Mouse (Mus musculus) NIH3T3 (cell line): ENCODE data around the gene Ccdc187.

Source experiments
- DNase-seq: peaks from one replicate; pipeline ENCODE4 v3.0.0-alpha.2; 2012; ENCODE audit warnings: low read depth

The Ccdc187 gene

DNA sequence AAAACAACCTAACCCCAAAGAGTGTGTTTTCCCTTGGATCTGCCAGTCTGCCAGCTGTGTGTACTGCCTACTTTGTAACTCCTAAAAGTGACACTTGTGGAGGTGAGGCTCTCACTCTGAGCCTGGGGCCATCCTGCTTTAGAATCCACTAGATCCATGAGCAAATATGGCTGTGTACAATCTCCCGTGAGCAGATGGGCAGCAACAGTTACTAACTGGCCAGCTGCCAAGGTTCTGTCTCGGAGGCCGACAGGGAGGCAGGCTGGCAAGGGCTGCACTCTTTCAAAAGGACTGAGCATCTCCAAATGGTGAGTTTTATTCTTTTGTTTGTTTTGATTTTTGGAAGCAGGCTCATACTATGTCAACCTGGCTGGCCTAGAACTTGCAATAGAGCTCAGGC lies 79.8 kb downstream of the Ccdc187 start:
- DNase-seq: no peak

DNA sequence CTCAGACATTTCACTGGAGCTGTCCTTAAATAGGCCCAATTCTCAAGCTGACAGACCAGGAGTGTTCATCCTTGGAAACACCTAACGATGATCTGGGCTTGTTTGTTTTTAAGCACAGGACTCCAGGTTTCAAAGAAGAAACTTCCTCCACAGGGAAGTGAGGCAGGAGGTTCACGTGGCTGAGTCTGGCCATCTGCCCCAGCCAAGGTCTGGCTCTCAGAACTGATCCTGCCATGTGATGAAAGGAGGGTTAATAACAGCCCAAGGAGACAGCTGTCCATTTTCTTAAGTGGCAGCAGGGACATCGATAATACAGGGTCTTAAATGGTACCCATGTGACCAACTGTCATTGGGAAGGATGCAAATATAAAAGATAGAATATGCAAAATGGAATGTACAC lies 84.8 kb downstream of the Ccdc187 start:
- no peak for DNase-seq

DNA sequence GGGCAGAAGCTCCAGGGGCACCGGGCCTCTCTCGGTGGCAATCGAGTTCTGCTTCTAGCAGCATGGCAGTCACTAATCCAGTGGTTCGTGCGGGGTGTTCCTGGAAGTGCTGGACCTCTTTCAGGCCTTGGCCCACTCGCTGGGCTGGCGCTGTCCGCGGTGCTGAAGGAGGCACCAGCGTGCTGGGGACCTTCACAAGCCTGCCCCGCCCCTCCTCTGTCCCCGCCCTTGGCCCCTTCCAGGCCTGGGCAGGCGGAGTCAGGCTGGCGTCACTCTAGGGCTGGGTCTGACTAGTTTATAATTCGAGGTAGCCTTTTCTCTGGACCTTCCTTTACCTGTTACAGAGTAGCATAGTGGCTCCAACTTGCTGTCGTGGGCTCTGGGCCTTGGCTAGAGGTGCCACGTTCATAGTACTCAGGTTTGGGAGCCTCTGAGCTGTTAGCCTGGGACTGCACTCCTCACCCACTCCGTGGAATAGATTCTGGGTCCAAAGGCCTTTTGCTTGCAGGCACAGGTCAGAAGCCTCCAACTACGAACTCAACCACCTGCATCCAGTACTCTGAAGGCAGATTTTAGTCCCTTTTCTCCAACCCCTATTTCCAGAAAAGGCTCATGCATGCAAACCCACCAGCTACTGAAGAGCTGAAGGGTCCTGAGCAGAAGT lies 86.1 kb downstream of the Ccdc187 start, which contains the start of gene Lhx3:
Gene Lhx3 (minus strand): TSS at position 164 of the 664 bp plus-strand sequence.
- peak; percentile 82 for DNase-seq

DNA sequence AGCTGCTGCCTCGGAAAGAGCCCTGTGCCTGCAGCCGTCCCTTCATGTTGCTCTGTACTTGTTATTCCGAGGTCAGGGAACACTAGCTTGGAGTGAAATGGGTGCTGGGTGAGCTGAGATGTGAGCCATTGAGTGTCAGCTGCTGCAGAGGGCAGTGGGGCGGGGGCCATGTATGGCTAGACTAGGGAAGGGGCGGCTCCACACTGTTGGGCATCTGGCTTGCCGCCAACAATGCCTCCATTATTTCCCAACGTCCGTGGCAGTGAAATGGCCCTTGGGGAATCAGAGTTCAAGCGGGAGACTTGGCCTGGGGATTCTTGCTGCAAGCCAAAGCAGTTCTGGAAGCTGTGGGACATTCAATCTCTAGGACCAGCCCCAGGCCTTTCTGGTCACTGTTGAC lies 86.8 kb downstream of the Ccdc187 start:
- no peak for DNase-seq

DNA sequence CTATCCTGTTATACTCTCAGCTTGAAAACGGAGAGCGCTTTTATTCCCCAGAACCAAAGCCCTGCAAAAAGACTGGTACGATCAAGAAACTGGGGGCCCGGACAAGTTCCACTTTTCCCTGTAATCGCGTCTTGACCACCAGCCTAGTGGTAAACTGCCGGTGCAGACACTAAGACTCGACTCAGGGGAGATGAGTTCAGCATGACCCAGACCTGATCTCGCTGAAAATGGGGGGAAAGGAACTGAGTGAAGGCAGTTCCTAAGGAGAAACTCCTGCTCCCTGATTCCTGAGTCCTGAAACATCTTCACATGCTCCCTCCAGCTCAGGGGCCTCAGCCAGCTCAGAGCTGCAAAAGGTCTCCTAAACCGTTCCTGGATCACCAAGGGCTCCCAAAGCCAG lies 88.6 kb downstream of the Ccdc187 start:
- no peak for DNase-seq

DNA sequence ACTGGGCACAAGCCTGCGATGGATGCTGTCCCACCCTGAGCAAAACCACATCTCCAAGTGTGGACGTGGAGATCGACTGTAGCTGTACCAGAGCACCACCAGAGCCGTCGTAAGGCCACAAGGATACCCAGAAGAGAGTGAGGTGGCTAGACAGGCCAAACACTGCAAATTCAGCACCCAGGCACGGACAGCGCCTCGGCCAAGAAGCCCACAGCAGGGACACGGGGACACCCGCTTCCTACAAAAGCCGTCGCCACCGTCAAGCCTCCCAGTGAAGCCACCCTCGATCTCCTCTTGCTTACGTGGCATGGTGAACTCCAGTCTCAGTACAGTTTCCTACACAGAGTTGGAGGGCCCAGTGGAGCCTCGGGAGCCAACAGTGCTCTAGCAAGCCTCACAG lies 89.2 kb downstream of the Ccdc187 start:
- peak; percentile 39 for DNase-seq

DNA sequence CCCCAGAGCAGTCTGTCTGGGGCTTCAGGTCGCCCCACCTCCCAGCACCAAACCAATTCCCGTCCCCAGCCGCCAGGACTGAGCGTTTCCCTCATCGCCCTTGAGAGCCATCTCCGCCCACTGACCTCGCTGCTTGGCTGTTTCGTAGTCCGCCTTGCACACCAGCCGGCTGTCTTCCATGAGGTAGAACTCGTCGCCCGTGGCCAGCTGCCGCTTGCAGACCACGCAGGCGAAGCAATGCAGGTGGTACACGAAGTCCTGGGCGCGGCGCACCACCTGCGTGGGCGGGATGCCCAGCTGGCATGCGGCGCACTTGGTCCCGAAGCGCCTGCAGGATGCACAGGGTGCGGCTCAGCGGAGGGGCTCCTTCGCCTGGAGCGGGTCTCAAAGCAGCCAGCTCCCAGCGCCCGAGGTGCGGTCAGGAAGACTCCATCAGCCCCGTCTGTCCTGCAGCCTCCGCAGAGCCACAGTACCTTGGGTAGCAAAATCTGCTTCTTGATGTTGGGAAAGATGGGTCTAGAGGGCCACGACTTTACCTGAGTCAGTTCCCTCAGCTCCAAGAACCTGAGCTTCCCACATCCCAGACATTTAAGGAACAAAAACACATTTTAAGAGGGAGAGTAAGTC lies 91.4 kb downstream of the Ccdc187 start:
- no peak for DNase-seq

DNA sequence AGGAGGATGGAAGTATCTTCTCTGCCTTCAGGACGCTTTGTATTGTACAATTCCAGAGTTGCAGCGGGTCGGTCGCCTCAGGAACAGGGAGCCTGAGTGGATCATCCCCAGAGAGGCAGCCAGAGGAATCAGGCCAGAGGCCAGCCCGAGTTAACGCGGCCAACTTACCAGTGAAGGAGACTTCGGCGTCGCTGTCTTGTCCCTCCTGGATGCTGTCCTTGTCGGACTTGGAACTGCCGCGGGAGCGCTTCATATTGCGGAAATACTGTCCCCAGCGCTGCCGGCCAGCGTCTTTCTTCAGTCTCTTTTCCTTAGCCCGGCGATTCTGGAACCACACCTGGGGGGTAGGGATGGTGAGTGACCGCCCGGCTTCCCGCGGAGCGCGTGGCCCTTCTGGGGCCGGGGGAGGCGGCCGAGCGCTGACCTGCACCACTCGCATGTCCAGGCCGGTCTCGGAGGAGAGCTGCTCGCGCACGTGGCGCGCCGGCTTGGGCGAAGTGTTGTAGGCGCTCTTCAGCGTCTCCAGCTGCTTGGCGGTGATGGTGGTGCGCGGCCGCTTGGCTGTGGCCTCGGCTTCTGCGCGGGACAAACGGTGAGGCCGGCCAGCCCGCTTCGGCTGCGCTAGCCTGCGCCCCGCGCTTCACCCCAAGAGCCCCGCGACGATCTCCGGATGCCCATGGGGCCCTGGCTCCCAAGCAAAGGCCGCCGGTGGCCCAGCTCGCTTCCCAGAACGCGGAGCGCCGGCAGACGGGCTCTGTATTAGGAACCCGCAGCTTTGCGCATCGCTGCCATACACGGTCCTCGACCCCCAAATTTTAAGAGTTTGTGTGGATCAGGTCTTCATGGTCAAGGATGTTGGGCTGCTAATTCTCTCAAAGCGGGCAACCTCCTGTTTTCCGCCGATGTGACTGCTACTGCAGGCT lies 92.2 kb downstream of the Ccdc187 start:
- DNase-seq: no peak

DNA sequence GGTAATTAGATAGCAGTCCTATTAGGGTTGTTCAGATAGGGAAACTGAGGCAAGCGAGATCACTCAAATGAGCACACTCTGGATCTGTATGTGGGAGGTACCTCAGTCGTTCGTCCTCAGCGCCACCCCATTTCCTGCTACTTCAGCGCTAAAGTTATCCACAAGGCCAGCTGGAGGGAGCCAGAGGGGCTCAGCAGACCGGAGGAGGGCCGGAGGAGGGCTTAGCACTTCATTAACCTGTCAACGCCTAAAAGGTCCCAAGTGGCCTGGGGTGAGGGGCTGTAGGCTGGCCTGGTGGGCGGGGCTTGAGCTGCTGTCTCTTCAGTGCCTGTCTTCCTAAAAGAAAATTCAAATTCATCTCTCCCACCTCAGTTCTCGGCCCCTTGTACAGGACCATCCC lies 95.9 kb downstream of the Ccdc187 start:
- no peak for DNase-seq

DNA sequence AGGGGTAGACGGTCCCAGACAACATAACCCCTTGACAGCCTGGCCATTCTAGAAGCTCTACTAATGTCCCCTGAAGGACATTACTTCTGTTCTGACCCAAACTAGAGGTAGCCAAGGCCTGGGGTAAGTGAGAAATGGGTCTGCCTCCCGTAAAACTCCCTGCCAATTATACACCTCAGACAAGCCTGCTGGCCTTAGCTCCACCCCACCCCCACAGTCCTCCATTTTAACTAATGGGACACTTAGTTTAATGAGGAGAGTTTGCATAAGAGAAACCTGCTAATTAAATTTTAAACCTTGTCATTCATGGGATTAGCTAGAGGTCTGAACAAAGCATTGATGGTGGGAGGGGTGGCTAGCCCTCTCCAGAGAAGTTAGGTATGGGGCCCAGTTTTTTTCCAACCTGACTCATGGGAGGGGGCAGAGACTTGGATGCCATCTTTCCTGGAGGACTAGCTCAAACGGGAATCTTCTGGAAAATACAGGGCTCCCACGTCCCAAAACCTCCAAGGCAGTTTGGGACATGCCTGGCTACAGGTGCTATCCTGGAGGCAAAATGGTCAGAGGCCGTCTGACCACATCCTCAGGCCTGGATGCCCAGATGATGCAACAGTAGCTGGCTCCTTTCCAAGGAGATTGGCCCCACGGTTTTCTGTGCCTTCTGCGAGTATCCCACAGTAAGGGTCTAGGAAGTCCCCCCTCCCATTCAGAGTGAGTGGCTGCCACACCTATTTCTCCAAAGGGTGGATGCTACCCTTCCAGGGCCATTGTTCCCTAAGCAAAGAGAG lies 99.6 kb downstream of the Ccdc187 start:
- peak; percentile 22 for DNase-seq
